Mouse (Mus musculus) ES-E14 (cell line): ENCODE data around the gene Zfp874a. TPM values are rescaled to one million over a fixed set of nuclear protein-coding genes. Genes with fewer than 3 reads are reported as not detected.
"Not testable (repeated sequence)": the region's sequence is repeated elsewhere in the genome, so short reads cannot be mapped to it uniquely, and the experiment has no call there.

ENCODE experiments used
- DNase-seq: peaks from one replicate; pipeline ENCODE4 v3.0.0-alpha.2; 2013; ENCODE audit warnings: low read depth, low spot score
- H3K27ac ChIP-seq: 2 replicates; pipeline ENCODE4 v1.5.1; 2012; ENCODE audit warnings: low read depth, mild to moderate bottlenecking, low read length, moderate library complexity, mixed read lengths; ENCODE audit not compliant: poor library complexity, insufficient read depth, severe bottlenecking
- H3K36me3 ChIP-seq: 2 replicates; pipeline ENCODE4 v1.6.1; 2012; ENCODE audit warnings: mild to moderate bottlenecking, low read length, moderate library complexity, mixed read lengths; ENCODE audit not compliant: control insufficient read depth, poor library complexity, insufficient read depth, severe bottlenecking
- H3K4me1 ChIP-seq, 2 experiments: fragments of 150-350 bp in 1 of 2; sonication (generic) in 1 of 2; 2 replicates each; pipeline ENCODE4 v1.6.1; 2012; ENCODE audit warnings: low read length in 2 of 2, mild to moderate bottlenecking in 1 of 2, mixed read lengths in 1 of 2; ENCODE audit not compliant: control insufficient read depth in 2 of 2, insufficient read depth in 2 of 2, poor library complexity in 1 of 2
- H3K4me3 ChIP-seq, 2 experiments: fragments of 150-350 bp in 1 of 2; sonication (generic) in 1 of 2; 2 replicates each; pipeline ENCODE4 v1.5.1; 2012; ENCODE audit warnings: low read length in 2 of 2, low read depth in 1 of 2, mild to moderate bottlenecking in 1 of 2, mixed read lengths in 1 of 2; ENCODE audit not compliant: insufficient read depth in 1 of 2, poor library complexity in 1 of 2, severe bottlenecking in 1 of 2
- H3K9ac ChIP-seq: 2 replicates; pipeline ENCODE4 v1.6.1; 2012; ENCODE audit warnings: low read depth, mild to moderate bottlenecking, low read length, mixed read lengths; ENCODE audit not compliant: poor library complexity, insufficient read depth, severe bottlenecking
- H3K9me3 ChIP-seq: fragments of 150-350 bp; sonication (generic); 2 replicates; pipeline ENCODE4 v1.6.1; 2012; ENCODE audit warnings: low read depth, mild to moderate bottlenecking, low read length; ENCODE audit not compliant: control insufficient read depth, insufficient read depth
- CHD2 ChIP-seq: IDR thresholded peaks from 2 replicates; pipeline ENCODE4 v1.6.1; 2014; ENCODE audit warnings: mild to moderate bottlenecking, low read depth, low read length, inconsistent platforms
- HCFC1 ChIP-seq: IDR thresholded peaks from 2 replicates; pipeline ENCODE4 v1.6.1; 2012; ENCODE audit warnings: low read length, inconsistent platforms, borderline replicate concordance; ENCODE audit not compliant: insufficient read depth
- MAFK ChIP-seq: IDR thresholded peaks from 2 replicates; pipeline ENCODE4 v1.6.1; 2014; ENCODE audit warnings: mild to moderate bottlenecking, low read depth, low read length, inconsistent platforms; ENCODE audit not compliant: insufficient read depth
- ZC3H11A ChIP-seq: IDR thresholded peaks from 2 replicates; pipeline ENCODE4 v1.6.1; 2012; ENCODE audit warnings: low read depth, mild to moderate bottlenecking, inconsistent platforms, low read length, borderline replicate concordance
- ZNF384 ChIP-seq: IDR thresholded peaks from 2 replicates; pipeline ENCODE4 v1.6.1; 2012; ENCODE audit warnings: low read depth, low read length, inconsistent platforms
- in situ Hi-C, 2 experiments: fragments of 600-800 bp; cut with MboI; formaldehyde crosslinking; loops; one replicate each; pipeline ENCODE4 v1.15.1; 2025; ENCODE audit warnings: low sequenced_read_pairs in 2 of 2, inconsistent platforms in 1 of 2; ENCODE audit not compliant: unreplicated experiment in 2 of 2
- total RNA-seq: library from RNA; depleted of rRNA; stranded (reverse); fragments of 300-350 nt; gene quantifications from 2 replicates; pipeline ENCODE4 v1.2.3, GENCODE M21; 2012

Gene Zfp874a
- total RNA-seq, 1 experiment = 11.5 TPM

- Histone ChIP-seq H3K36me3 (no peaks in the 10 kb centered on the region), H3K9me3 (no peaks in the 10 kb centered on the region), H3K4me1 (peaks cover 0 to 1% of the 10 kb centered on the region in 2 experiments; a peak in 2 of 4 replicates), H3K4me3 (peak overlapping the region; percentile 86 to 95), H3K9ac (peak overlapping the region; percentile 45; the same call in 1 of the 2 replicates), H3K27ac (no peak overlapping the region)
- in situ Hi-C loops = no loop called here
- no peak for TF ChIP-seq ZC3H11A
- no peak for DNase-seq
These were observed 33.0 kb upstream of the Zfp874a start for GRCm38 (mm10) chr13:67484424-67484811.

- TF ChIP-seq HCFC1 = peak; percentile 88
- TF ChIP-seq MAFK = no peak
- Histone ChIP-seq H3K4me1 (peaks cover 0 to 1% of the 10 kb centered on the region in 2 experiments; a peak in 2 of 4 replicates), H3K9me3 (no peaks in the 10 kb centered on the region), H3K36me3 (no peaks in the 10 kb centered on the region), H3K9ac (peak within 1 kb of the TSS; percentile 80), H3K27ac (peak within 1 kb of the TSS; percentile 48; the same call in 1 of the 2 replicates), H3K4me3 (peak within 1 kb of the TSS; percentile 86 to 95)
- DNase-seq = peak; percentile 75
- in situ Hi-C loops = no loop called here
These were observed 32.4 kb upstream of the Zfp874a start, which contains the start of gene Zfp874b for GRCm38 (mm10) chr13:67483625-67484423. Zfp874b (minus strand) TSS chr13:67484258.

GRCm38 (mm10) chr13:67481528-67481927 is 30.1 kb upstream of the Zfp874a start:
- in situ Hi-C loops = no loop called here
- H3K36me3 ChIP-seq = no peaks in the 10 kb centered on the region
- TF ChIP-seq HCFC1 (no peak), CHD2 (no peak), MAFK (no peak), ZC3H11A (no peak), ZNF384 (no peak)

GRCm38 (mm10) chr13:67469274-67469673 is 17.9 kb upstream of the Zfp874a start:
- Histone ChIP-seq H3K9ac (no peak overlapping the region), H3K9me3 (no peaks in the 10 kb centered on the region), H3K36me3 (no peaks in the 10 kb centered on the region), H3K4me3 (no peak overlapping the region), H3K4me1 (no peaks in the 10 kb centered on the region), H3K27ac (no peak overlapping the region)
- no peak for DNase-seq
- in situ Hi-C loops = no loop called here
- no peak for TF ChIP-seq ZNF384
- no peak for TF ChIP-seq MAFK
- TF ChIP-seq CHD2 = no peak
- no peak for TF ChIP-seq ZC3H11A
- TF ChIP-seq HCFC1 = no peak

More at GRCm38 (mm10) chr13:67481528-67481927, 30.1 kb upstream of the Zfp874a start:
- no peak for DNase-seq
- Histone ChIP-seq H3K9ac (no peak overlapping the region), H3K4me1 (peaks cover 0 to 1% of the 10 kb centered on the region in 2 experiments; a peak in 2 of 4 replicates), H3K27ac (no peak overlapping the region), H3K4me3 (no peak overlapping the region), H3K9me3 (no peaks in the 10 kb centered on the region)

GRCm38 (mm10) chr13:67463506-67464185 is 12.2 kb upstream of the Zfp874a start:
- H3K36me3 ChIP-seq, H3K9ac ChIP-seq, DNase-seq, H3K9me3 ChIP-seq, H3K4me3 ChIP-seq, H3K4me1 ChIP-seq, in situ Hi-C loops, H3K27ac ChIP-seq: not testable (repeated sequence)
